Mouse (Mus musculus): ENCODE results near the gene Adat1.

Gene Adat1

DNA sequence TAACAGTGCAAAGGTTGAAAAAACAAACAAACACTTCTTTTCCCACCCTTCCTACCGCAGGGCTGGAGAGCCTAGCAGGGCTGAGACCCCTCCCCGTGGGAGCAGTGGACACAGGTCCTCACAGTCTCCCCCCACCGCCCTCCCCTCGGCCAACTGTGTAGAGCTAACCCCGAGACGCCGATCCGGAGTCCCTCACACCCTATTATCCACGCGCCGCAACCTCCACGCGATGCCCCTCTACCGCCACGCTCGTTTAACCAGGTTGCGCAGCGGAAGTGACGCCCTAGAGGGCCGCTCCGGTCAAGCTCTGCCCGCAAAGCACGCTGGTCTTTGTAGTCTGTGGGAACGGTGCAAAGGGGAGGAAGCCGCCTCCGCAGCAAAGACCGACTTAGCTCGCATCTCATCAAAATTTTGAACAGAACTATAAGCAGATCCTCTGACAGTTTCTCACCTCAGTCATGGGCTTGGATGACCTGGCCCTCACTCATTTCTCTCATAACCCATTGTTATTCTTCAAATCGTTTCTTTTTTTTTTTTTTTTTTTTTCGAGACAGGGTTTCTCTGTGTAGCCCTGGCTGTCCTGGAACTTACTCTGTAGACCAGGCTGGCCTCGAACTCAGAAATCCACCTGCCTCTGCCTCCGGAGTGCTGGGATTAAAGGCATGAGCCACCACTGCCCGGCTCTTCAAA, at the start of gene Adat1:
Adat1 (minus strand) TSS at position 290 of the 690 bp plus-strand sequence.
- DNase-seq (ENCODE audit: low spot score in 2 of 2), result peak; percentile 86 to 89

DNA sequence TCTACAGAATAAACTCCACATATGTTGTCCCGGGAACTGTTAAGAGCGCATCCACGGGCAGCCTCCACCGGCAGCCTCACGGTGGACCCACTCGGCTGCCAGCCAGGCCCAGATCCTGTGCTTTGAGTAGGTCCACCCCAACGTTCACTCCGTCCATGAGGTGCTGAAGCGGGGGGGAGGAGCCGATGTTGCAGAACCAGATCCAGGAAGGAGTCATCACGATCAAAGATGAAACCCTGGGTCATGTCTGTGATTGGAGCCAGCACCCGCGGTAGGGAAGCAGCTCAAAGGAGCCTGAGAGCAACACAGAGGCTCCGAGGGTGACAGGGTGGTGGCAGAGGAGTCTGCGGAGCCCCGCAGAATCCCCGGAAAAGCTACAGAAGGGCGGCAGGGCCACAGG, 45.4 kb upstream of the Adat1 start:
- DNase-seq (ENCODE audit: low spot score in 2 of 2), result no peak

DNA sequence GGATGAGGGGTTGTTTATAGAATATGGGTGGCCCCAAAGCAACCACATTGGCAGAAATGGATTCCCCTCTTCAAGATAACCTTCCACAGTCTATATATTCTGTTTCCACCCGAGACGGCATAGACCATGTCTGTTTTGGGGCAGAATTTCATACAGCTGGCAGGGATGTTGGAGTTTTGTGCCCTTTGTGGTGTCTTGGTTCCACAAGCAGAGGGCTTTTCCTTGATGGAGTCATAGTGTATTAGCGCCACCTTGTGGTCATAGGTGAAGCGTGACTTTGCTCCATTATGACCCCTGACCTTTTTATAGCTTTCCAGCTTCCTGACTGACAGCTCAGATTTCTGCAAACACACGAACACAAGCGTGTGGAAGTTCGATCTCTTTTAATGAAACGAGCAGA, 42.5 kb upstream of the Adat1 start:
- no peak for DNase-seq (ENCODE audit: low spot score in 2 of 2)

DNA sequence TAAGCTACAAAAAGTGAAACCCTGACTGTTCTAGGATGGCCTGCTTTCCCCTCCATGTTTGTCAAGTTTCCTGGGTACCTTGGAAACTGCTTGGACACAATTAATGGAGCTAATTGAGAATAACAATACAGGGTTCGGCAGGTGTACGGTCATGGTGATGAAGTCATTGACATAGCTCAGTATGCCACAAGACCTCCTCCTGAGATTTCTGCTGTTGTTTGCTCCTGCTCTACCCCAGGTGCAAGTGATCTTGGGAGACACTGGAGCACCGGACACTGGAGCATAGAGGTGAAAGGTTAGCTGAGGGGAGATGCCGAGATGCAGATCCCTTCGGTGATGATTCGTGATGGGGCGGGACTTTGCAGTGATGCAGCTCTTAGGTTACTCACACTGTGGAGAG, 41.0 kb upstream of the Adat1 start:
- DNase-seq (ENCODE audit: low spot score in 2 of 2), result no peak

DNA sequence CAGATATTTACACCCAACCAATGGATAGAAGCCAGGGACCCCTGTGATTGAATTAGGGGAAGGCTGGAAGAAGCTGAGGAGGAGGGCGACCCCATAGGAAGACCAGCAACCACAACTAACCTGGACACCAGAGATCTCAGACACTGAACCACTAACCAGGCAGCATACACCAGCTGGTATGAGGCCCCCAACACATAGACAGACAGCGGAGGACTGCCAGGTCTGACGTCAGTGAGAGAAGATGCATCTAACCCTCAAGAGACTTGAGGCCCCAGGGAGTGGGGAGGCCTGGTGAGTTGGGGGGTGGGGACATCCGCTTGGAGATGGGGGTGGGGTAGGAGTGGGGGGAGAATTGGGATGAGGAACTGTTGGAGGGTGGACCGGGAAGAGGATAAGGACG, 38.6 kb upstream of the Adat1 start:
- DNase-seq (ENCODE audit: low spot score in 2 of 2), result no peak

DNA sequence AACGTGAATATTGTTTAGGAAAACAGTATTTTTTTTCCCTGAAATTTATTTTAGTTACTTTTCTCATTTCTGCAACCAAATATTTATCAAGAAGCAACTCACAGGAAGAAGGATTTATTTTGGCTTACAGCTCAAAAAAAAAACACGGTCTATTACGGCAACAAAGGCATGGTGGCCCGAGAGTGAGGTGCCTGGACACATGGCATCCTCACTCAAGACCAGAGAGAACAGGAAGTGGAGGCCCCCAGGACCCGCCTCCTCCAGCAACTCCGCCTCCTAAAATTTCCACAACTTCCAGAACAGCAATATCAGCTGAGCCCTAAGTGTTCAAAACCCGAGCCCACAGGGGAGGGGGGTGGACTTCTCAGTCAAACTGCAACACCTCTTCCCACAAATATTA, 37.4 kb upstream of the Adat1 start:
- DNase-seq (ENCODE audit: low spot score in 2 of 2), result no peak

DNA sequence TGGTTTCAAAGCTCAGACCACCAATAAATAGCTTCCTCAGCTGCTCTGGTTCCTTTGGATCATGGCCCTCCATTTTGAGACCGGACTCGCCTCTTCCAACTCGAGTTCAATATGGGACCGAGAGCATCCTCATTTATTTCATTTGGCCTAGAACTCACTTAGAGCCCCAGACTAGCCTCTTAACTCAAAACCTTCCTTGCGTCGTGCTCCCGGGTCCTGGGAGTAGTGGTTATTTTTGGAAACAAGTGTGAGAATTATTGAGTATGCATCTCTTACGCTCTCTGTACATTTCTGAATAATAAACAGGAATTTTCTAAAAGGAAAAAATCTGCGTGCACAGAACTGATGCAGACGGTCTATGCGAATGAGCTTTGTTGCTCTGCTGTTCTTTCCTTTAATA, 22.8 kb upstream of the Adat1 start, which contains the start of gene Gm6793:
Gm6793 (minus strand) TSS at position 101 of the 400 bp plus-strand sequence.
- DNase-seq (ENCODE audit: low spot score in 2 of 2), result no peak

DNA sequence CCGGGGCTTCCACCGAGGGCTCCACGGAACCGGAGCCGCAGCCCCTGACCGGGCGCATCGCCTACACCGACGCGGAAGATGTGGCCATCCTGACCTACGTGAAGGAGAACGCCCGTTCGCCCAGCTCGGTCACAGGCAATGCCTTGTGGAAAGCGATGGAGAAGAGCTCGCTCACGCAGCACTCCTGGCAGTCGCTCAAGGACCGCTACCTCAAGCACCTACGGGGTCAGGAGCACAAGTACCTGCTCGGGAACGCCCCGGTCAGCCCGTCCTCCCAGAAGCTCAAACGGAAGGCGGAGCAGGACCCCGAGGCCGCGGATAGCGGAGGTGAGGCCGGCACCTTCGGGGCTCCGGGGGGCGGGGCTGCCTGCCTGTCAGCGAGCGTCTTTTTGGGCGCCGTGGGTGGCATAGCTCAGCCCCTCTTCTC, 19.7 kb upstream of the Adat1 start:
- peak; percentile 39 to 52 for DNase-seq (ENCODE audit: low spot score in 2 of 2)

DNA sequence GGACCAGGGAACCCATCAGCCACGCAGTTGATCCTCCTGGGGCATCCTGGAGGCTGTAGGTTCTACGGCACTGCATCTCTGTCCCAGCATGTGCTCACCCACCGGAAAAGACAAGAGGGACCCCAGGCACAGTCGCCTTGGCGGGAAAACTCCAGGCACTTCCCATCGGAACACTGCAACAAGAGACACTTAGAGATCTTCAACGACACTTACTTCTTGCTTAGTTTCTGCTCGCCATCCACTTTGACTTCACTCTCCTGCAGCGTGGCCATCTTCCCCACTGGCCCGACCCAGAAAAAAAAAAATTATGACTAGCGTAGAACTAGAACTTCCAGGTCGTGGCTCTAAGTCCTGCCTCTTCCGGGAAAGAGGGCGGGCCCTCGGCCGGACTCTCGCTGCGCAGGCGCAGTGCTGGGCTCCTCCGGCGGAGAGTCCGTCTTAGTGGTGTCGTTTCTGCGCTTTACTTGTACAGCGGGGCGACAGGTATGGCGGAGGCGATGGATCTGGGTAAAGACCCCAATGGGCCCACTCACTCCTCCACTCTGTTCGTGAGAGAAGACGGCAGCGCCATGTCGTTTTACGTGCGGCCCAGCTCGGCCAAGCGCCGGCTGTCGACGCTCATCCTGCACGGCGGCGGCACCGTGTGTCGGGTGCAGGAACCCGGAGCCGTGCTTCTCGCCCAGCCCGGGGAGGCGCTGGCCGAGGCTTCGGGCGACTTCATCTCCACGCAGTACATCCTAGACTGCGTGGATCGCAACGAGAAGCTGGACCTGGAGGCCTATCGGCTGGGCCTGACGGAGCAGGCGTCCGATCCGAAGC, 19.1 kb upstream of the Adat1 start, which contains the start of the genes Kars and Terf2ip:
Kars (minus strand) TSS at position 327 of the 819 bp plus-strand sequence.
Terf2ip (plus strand) TSS at position 402 of the 819 bp plus-strand sequence.
- peak; percentile 93 to 95 for DNase-seq (ENCODE audit: low spot score in 2 of 2)

DNA sequence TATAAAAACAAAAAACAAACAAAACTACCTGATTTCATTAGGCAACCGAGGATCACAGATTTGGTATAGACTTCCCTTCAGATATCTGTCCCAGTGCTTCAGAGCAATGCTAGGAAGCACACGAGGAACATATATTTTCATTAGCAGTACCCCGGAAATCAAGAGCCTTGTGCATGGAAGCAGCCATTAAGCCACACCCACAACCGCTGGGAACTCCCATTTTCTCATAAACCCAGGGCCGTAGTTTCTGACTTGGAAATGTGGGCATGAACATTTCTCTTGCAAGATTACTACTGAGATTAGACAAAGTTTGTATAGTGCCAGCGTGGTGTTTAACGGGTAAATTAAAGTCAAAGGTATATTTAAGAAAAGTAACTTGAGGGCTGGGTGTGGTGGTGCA, 17.5 kb upstream of the Adat1 start:
- no peak for DNase-seq (ENCODE audit: low spot score in 2 of 2)

DNA sequence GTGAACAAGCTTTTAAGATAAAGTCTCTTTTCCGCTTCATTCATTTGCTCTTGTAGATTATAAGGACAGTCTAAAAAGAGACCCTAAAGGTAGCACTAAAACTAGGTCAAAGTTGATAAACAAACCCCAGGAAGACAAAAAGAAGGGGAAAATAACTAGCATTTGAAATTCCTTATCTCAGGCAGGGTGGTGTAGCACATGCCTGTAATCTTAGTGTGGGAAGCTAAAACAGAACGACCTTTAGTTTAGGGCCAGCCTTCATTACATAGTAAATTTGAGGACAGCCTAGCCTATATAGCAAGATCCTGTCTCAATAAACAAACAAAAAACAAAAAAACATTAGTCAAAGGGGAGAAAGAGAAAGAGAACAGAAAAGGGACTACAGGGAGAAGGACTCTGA, 15.6 kb upstream of the Adat1 start:
- no peak for DNase-seq (ENCODE audit: low spot score in 2 of 2)

DNA sequence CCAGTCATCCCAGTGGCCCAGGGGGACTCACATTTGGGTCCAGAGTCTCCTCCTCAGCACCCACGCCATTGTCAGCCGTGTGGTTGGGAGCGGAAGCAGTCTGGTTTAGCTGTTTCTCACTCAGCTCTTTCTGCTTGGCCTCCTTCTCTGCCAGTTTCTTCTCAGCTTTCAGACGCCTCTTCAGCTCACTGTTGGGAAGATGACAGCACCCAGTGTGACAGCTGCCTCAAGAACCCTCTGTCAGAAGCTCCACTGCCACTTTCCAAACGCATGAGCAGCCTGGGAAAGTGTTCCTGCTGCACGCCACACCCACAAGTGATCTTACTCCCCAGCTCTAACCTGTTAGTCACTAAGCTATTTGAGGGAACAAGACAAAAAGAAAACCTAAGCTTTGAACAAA, 13.5 kb upstream of the Adat1 start:
- DNase-seq (ENCODE audit: low spot score in 2 of 2), result no peak

DNA sequence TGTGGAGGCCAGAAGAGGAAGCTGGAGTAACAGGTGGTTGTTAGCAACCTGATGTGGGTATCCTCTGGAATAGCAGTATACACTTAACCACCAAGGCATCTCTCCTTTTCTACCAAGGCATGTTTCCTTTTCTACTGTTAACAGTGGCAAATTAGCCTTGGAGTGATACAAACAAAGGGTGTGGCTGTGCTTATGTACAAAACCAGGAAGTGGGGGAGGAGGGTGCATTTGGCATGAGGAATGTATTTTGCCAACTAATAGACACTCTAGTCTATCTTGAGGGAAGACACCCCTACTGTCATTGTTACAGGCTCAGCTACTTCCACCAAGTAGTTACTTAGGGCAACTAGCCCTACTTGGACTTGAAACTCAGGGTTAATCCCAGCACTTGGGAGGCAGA, 12.7 kb upstream of the Adat1 start:
- DNase-seq (ENCODE audit: low spot score in 2 of 2), result no peak

DNA sequence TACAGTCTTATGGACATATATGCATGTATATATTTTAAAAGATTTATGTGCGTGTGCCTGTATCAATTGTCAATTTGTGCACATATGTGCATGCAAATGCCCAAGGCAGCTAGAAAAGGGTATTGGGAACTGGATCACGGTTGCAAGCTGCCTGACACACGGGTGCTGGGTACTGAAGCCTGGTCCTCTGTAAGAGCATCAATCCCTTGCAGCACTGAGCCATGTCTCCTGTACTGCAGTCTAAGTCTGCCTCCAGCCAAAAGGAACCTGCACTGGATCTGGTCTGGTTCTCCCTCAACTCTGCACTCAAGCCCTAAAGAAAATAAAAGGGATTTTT, 569 bp upstream of the Adat1 start:
- no peak for DNase-seq (ENCODE audit: low spot score in 2 of 2)

DNA sequence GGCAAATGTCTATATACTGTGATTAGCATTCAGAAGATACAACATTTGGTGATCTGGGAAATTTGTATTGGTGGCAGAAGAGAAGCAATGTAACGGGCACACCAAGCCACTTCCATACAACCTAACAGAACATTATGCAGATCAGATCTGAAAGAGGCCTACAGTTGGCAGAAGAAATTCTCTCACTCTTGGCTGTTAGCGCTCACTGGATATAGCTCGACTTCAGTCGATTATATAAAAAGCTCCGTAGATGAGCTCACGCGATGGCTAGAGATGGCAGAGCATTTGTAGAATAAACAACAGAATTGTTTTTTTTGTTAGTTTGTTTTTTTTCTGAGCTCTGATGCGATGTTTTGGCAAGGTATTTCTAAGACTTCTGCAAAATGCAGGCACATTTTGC, 824 bp downstream of the Adat1 start:
- DNase-seq (ENCODE audit: low spot score in 2 of 2), result no peak

DNA sequence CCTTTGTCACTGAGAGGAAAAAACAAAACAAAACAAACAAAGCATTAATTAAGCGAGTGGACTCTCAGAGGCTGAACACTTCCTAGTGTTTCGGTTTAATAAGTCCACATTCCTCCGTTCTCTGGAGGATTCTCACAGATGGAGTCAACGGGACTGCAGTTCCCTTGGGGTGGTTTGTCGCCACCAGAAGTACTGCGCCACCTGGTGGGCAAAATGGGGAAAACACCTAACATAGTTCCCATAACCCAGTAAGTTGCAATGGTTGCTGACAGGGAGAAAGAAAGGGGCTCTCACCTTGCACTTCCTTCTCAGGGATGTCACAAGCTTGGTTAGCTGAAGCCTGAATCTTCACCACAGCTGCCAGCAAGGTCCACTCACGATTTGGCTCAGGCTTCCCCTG, 2.2 kb downstream of the Adat1 start:
- peak; percentile 45 to 66 for DNase-seq (ENCODE audit: low spot score in 2 of 2)

DNA sequence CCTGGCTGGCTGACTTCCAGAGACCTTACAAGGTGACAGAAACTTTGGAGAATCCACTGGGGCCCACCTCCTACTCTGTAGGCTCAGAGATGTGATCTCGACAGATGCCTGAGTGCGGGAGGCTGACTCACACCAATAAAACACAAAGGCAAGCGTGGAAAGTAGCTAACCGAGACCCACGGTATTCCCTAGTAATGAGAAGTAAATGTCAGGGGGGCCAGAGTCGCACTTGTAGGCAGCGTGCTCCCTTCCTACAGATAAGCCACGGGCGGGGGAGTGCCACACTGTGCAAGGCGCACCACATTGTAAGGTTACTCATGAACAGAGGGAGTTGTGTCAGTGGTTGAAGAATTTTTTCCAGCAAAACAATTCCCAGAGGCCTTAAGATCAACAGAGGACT, 7.6 kb downstream of the Adat1 start:
- no peak for DNase-seq (ENCODE audit: low spot score in 2 of 2)

DNA sequence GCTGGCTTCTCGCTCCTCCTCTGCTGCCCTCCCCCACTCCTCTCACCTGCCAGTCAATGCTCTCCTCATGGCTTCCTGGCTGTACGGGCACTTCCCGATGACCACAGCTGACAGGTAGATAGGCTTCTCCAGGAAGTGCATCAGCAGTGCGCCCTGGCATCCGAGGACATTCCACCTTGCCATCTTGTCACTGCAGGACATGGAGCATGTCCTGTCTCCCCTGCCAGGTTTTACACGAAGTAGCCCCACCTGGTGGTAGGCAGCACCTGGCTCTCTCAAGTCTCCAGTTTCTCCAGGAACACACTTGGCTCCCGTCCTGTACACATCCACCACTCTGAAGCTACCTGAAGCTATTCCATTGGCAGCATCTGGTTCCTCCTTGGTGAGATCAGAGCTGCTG, 10.0 kb downstream of the Adat1 start:
- no peak for DNase-seq (ENCODE audit: low spot score in 2 of 2)

DNA sequence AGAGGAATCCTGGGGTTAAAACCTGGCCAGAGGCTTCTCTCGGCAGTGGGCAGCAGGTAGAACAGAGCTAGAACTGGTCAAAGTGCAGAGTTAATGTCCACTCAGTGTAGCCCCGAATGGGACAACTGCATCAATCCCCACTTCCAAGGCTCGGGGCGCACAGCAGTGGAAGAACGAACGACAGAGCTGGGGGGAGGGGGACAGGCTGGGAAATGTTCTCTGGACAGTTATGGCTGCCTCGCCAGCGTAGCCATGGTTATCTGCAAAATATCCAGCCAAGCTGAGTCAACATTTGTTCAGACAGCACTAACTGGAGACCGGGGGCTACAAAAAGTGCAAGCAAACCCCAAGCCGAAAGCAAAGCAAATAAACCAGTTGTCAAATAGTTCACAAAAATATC, 14.0 kb downstream of the Adat1 start:
- DNase-seq (ENCODE audit: low spot score in 2 of 2), result no peak

DNA sequence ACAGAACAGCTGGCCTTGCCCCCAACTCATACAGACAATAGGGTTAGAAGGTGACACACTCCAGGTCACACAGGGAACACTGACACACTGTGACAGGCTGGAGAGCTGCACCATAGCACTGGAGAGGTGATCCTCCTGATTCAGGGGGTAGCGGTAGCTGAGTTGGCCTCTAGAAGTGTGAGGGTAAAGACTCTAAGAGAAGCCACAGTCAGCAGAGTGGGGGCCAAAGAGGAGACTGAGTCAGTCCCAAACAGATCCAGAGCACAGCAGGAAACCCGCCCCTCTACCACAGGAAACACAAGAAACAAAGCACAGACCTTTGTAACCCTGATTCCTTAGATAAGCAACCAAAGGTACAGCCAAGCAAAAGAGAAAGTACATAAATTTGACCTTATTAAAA, 15.8 kb downstream of the Adat1 start:
- no peak for DNase-seq (ENCODE audit: low spot score in 2 of 2)

DNA sequence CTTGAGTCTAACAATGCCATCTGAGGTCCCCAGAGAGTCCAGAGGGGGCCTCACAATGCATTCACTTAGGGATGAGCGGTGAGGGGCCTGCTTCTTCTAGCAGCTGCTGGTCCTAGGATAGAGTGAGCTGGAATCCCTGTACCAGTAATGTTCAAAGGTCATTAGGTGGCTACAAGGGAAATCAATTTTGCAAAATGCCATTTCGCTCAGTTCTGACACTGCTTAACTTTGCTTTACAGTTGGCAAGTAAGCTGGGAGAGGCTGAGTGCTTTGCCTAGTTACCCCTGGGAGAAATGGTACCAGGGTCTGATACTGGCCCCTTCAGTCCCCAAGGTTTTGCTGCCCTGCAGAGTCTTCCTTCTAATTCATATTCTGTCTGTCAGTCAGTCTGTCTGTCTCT, 16.4 kb downstream of the Adat1 start:
- DNase-seq (ENCODE audit: low spot score in 2 of 2), result no peak

DNA sequence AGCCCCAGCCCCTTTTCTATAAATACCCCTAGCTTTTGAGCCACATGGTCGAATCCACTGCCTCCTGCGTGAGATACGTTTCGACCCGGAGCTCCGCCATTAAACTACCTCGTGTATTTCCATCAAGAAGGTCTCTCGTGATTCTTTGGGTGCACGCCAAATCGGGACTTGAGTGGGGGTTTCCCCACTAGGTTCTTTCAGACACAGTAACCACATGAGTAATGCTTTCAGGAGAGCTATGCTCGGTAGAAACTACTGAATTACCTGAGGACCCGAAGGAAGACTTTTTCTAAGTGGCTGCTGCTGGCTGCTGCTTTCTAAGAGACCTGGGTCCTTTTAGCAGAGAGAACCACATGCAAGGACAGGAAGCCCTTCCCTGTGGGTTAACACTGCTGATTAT, 18.0 kb downstream of the Adat1 start:
- no peak for DNase-seq (ENCODE audit: low spot score in 2 of 2)

DNA sequence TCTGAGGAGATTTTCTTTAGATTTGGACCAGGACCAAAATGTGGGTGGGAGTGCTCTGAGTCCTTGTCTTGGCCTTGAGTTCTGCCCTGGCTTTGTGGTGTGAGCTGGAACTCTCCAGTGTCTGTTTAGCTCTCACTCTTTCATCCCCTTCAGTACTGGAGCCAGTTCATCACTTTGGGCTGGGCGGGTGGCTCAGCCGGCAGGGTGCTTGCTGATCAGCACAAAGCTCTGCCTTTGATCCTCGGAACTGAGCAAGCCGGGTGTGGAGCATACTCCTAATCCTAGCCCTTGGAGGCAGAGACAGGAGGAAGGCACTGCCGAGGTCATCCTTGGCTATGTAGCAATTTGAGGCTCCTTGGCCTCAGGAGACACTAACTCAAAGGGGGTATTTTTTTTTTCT, 23.1 kb downstream of the Adat1 start:
- no peak for DNase-seq (ENCODE audit: low spot score in 2 of 2)
